Mouse (Mus musculus) lung, embryonic 16.5 days (tissue): Measurements from ENCODE around the gene Mecr. TPM values are rescaled to one million over a fixed set of nuclear protein-coding genes. Genes with fewer than 3 reads are reported as not detected.

Experiments
- ATAC-seq: fragments of 200-750 bp; cut with Nextera tagmentation; 2 replicates; pipeline ENCODE4 v1.8.0; 2017; ENCODE audit warnings: low read depth, mild to moderate bottlenecking, moderate library complexity
- H3K27ac ChIP-seq: fragments of 300-500 bp; sonication (generic); 2 replicates; pipeline ENCODE4 v1.5.1; 2014; ENCODE audit warnings: mild to moderate bottlenecking, control low read depth, low read length
- H3K27me3 ChIP-seq: fragments of 300-500 bp; sonication (generic); 2 replicates; pipeline ENCODE4 v1.6.1; 2014; ENCODE audit warnings: low read depth, low read length, mixed read lengths; ENCODE audit not compliant: control insufficient read depth, insufficient read depth
- H3K36me3 ChIP-seq: fragments of 300-500 bp; sonication (generic); 2 replicates; pipeline ENCODE4 v1.6.1; 2014; ENCODE audit warnings: low read length; ENCODE audit not compliant: control insufficient read depth, insufficient read depth
- H3K4me1 ChIP-seq: fragments of 300-500 bp; sonication (generic); replicated peaks from 2 replicates; pipeline ENCODE4 v1.6.1; 2014; ENCODE audit warnings: low read length, mixed read lengths; ENCODE audit not compliant: control insufficient read depth, insufficient read depth
- H3K4me2 ChIP-seq: fragments of 300-500 bp; sonication (generic); 2 replicates; pipeline ENCODE4 v1.6.1; 2014; ENCODE audit warnings: low read depth, low read length, control low read depth
- H3K4me3 ChIP-seq: fragments of 300-500 bp; sonication (generic); 2 replicates; pipeline ENCODE4 v1.5.1; 2014; ENCODE audit warnings: mild to moderate bottlenecking, low read length, control low read depth
- H3K9ac ChIP-seq: fragments of 300-500 bp; sonication (generic); 2 replicates; pipeline ENCODE4 v1.6.1; 2014; ENCODE audit warnings: low read length, control low read depth
- H3K9me3 ChIP-seq: fragments of 300-500 bp; sonication (generic); 2 replicates; pipeline ENCODE4 v1.6.1; 2016; ENCODE audit warnings: low read length; ENCODE audit not compliant: control insufficient read depth
- WGBS: fragments of 180-500 bp; shearing (Covaris S2); extraction: QIAGEN DNeasy Blood & Tissue Kit; methylation state at CpG from one replicate; pipeline ENCODE4 v1.1.7; 2014; 5-methylcytosine and 5-hydroxymethylcytosine counted together
- polyA plus RNA-seq: library from polyadenylated mRNA; unstranded; fragments of >200 nt; fragmentation: Nextera tagmentation; extraction: Ambion mirVana; gene quantifications from 2 replicates; pipeline ENCODE4 v1.2.1, GENCODE M21; 2015

Mecr gene
- polyA plus RNA-seq, 1 experiment from 2014 or later: 38.6 TPM

DNA sequence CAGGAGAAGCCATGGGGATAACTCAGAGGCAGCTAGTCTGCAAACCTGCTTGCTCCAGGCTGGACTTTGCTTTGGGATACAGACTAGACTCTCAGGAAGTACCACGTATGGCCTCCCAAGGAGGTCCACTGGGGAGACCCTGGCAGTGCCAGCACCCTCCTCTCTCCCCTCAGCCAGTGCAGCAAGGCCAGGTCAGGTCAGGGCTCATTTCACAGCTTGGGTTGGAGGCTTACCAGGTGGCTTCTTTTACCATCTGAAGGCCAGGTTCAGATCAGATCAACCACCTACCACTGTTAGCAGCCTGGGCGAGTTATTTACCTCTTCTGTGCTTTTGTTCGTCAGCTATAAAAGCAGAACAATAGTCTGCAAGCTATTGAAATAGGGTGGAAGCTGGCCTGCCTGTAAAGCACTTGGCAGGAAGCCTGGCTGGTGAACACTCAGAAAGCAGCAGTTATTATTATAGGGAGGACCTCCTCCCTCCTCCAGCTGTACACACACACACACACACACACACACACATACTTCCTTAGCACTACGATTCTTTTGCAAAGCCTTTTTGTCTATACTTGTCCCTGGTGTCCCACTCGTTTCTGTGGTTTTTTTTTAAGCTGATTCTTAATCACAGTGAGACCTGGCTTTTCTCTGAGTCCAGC, 6.8 kb downstream of the Mecr start:
- Histone ChIP-seq H3K27ac (peak overlapping the region; percentile 83), H3K27me3 (no peaks in the 10 kb centered on the region), H3K9me3 (no peaks in the 10 kb centered on the region), H3K4me3 (no peak overlapping the region), H3K4me2 (no peak overlapping the region), H3K9ac (no peak overlapping the region; the same call in 1 of the 2 replicates), H3K36me3 (no peaks in the 10 kb centered on the region), H3K4me1 (no peaks in the 10 kb centered on the region; the same call in 1 of the 2 replicates)
- peak; percentile 80 for ATAC-seq
- 33% methylated on average over 5 of the region's 5 CpGs for WGBS

DNA sequence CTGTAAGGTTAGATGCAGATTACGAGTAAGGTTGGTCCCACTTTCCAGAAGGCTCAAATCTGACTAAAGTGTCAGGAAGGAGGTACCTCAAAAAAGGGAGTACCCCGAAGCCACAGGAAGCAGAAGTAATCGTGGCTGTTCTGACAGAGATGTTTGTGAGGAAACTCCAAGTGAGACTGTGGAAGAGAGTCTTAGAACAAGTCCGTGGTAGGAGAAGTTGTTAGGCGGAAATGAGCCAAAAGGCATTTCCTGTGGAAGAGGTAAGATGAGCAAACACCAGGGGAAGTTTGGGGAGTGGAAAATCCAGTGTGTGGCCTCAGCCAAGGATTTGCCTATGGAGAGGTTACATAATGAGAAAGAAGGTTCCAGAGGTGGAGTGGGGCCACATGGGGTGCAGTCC, 11.7 kb downstream of the Mecr start:
- no peaks in the 10 kb centered on the region for H3K4me1 ChIP-seq
- no peak for ATAC-seq
- no peak overlapping the region for H3K4me2 ChIP-seq
- 69% methylated on average over 5 of the region's 5 CpGs for WGBS
- H3K27ac ChIP-seq: no peak overlapping the region
- H3K9me3 ChIP-seq: no peaks in the 10 kb centered on the region
- H3K9ac ChIP-seq: no peak overlapping the region
- H3K36me3 ChIP-seq: no peaks in the 10 kb centered on the region; the same call in 1 of the 2 replicates
- H3K4me3 ChIP-seq: no peak overlapping the region
- no peaks in the 10 kb centered on the region for H3K27me3 ChIP-seq

DNA sequence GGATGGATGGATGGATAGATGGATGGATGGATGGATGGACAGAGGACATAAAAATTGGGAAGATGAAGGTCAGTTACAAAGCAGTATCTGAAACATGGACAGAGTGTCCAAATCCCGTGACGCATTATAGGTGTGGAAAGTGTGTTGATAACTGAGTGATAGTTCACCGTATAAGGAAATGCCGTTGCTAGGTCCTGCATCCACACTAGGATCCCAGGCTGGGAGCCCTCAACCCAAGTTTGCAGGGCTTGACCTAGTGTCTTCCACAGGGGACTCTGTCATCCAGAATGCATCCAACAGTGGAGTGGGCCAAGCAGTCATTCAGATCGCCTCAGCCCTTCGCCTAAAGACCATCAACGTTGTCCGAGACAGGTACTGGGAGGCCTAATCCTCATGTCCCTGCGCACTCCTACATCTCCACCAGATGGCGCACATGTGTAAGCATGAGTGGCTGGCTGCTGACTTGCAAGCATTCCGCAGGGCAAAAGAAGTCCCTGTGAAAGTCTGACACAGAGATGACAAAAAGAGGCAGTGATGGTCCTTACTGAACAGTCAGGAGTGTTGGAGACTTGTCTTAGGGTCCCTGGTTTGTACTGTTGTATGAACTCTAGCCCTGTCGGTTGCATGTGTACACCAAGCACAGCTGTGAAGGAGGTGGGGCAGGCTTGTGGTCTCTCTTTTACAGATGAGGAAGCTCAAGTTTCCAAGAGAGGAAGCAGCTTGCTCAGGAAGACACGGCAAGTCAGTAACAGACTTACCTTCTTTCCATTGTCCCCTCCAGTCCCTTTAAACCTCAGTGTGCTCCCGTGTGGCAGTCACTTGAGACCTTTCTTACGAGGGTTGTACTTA, 17.4 kb downstream of the Mecr start:
- no peak overlapping the region for H3K4me3 ChIP-seq
- peaks cover 4% of the 10 kb centered on the region; the same call in 1 of the 2 replicates for H3K36me3 ChIP-seq
- no peaks in the 10 kb centered on the region for H3K27me3 ChIP-seq
- WGBS: 40% methylated on average over 15 of the region's 15 CpGs
- H3K9ac ChIP-seq: no peak overlapping the region
- no peaks in the 10 kb centered on the region for H3K9me3 ChIP-seq
- H3K4me1 ChIP-seq: no peaks in the 10 kb centered on the region
- no peak overlapping the region for H3K4me2 ChIP-seq
- H3K27ac ChIP-seq: no peak overlapping the region
- peak; percentile 56 for ATAC-seq

DNA sequence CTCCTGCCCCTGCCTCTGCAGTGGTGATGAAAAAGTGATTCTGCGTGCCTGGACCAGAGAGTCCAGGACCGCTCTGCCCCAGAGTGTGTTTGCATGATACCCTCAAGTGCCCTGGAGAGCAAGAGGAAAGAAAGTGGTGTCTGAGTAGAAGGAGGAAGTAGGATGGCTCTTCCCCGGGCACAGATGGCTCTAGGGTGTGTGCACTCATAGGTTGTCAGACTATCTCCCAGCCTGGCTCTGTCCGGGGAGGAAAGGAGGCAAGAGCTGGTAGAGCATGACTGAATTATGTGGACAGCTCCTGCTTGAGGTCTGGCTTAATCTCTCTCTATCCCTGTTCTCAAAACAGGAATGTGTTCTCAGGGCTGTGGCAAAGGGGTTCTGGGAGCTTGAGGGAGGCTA, 18.1 kb downstream of the Mecr start:
- no peaks in the 10 kb centered on the region for H3K9me3 ChIP-seq
- ATAC-seq: peak; percentile 20; the same call in 1 of the 2 replicates
- H3K4me1 ChIP-seq: no peaks in the 10 kb centered on the region
- WGBS: 69% methylated on average over 4 of the region's 4 CpGs
- no peak overlapping the region for H3K27ac ChIP-seq
- no peaks in the 10 kb centered on the region for H3K27me3 ChIP-seq
- H3K36me3 ChIP-seq: peaks cover 4% of the 10 kb centered on the region; the same call in 1 of the 2 replicates
- H3K4me2 ChIP-seq: no peak overlapping the region
- H3K4me3 ChIP-seq: no peak overlapping the region
- H3K9ac ChIP-seq: no peak overlapping the region

DNA sequence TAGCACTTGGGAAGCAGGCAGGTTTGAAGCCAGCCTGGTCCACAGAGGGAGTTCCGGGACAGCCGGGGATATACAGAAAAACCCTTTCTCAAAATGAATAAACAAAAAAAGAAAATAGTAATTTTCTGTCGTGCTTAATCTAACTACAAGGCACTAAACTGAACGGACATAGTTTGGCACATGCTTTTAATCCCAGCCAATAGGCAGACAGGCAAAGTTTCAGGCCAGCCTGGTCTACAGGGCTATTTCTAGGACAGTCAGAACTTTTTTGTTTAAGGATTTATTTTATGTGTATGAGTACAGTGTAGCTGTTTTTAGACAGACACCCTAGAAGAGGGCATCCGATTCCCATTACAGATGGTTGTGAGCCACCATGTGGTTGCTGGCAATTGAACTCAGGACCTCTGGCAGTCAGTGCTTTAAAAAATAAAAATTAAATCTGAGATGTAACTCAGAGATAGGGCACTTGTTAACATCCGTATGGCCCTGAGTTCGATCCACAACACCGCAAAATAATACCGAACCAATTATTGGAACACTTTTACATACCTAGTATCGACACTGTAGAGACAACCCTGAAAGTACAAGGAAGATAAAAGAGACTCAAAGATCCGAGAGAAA, 29.5 kb downstream of the Mecr start:
- no peaks in the 10 kb centered on the region for H3K36me3 ChIP-seq
- H3K27ac ChIP-seq: peak overlapping the region; percentile 91
- H3K4me2 ChIP-seq: peak overlapping the region; percentile 61
- peak overlapping the region; percentile 74 for H3K4me3 ChIP-seq
- no peaks in the 10 kb centered on the region for H3K9me3 ChIP-seq
- peak; percentile 19 for ATAC-seq
- WGBS: 8% methylated on average over 11 of the region's 11 CpGs
- H3K4me1 ChIP-seq: peaks cover 24% of the 10 kb centered on the region
- peak overlapping the region; percentile 82 for H3K9ac ChIP-seq
- H3K27me3 ChIP-seq: no peaks in the 10 kb centered on the region

DNA sequence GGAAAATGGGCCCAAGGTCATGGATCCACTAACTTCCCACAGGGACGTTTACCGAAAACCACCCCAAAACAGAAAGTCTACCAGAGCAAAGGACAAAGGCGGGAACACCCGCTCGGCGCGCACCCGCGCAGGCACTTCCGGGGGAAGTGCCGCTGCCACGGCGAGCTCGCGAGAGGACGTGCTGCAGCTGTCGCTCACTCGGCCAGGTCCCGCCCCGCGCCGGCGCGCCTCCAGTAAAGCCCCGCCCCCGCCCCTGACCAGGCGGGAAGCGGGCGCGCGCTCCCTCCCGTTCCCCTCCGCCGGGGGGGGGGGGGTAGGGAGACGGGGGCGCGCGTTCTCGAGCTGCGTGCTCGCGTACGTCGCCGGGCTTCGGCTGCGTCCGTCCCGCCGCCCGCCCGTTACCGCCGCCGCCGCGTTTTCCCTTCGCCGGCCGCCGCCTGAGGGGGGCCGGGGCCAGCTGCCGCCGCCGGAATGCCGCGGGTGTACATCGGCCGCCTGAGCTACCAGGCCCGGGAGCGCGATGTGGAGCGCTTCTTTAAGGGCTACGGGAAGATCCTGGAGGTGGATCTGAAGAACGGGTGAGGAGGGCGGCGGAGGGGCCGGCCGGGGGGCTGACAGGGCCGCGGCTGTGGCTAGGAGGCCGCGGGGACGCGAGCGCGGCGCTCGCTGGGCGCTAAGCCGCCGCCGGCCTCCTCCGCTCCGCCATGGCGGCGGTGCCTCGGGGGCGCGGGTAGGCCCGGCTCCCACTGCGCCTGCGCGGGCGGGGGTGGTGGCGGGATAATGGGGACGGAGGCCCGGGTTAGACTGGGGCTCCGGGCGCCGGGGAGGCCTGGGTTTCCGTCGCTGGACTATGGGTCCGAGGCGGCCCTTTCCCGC, 30.3 kb downstream of the Mecr start, which contains the start of gene Srsf4:
TSS of gene Srsf4 (plus strand) at position 325 of the 876 bp plus-strand sequence.
- H3K27ac ChIP-seq: peak within 1 kb of the TSS; percentile 97
- under 1% methylated on average over 64 of the region's 116 CpGs for WGBS
- H3K4me2 ChIP-seq: peak within 1 kb of the TSS; percentile 91
- H3K4me3 ChIP-seq: peak within 1 kb of the TSS; percentile 74
- H3K36me3 ChIP-seq: no peaks in the 10 kb centered on the region
- peaks cover 32% of the 10 kb centered on the region for H3K4me1 ChIP-seq
- peak within 1 kb of the TSS; percentile 98 for H3K9ac ChIP-seq
- peak; percentile 97 for ATAC-seq
- no peaks in the 10 kb centered on the region for H3K9me3 ChIP-seq
- H3K27me3 ChIP-seq: no peaks in the 10 kb centered on the region

DNA sequence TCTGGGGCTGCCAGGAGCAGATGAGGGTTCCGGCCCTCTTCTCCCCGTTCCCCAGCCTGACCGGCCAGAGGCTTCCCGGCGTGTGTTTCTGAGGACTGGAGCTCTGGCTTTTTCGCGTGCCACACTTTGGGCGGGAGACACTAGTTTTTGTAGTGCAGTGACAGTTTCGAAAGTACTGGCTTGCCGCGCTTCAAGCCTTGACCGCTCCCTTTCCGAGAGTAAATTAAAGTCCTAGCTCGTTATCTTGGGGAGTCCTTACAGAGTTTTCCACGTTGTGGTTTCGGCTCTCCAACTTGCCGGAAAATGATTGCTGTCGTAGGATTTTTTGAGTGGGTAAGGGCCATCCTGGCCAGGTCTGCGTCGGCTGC, 30.9 kb downstream of the Mecr start:
- no peaks in the 10 kb centered on the region for H3K36me3 ChIP-seq
- peak overlapping the region; percentile 97 for H3K27ac ChIP-seq
- ATAC-seq: no peak; the same call in 1 of the 2 replicates
- peak overlapping the region; percentile 91 for H3K4me2 ChIP-seq
- H3K9ac ChIP-seq: peak overlapping the region; percentile 98
- H3K9me3 ChIP-seq: no peaks in the 10 kb centered on the region
- H3K4me1 ChIP-seq: peaks cover 32% of the 10 kb centered on the region
- H3K27me3 ChIP-seq: no peaks in the 10 kb centered on the region
- H3K4me3 ChIP-seq: peak overlapping the region; percentile 74
- under 1% methylated on average over 20 of the region's 20 CpGs for WGBS

DNA sequence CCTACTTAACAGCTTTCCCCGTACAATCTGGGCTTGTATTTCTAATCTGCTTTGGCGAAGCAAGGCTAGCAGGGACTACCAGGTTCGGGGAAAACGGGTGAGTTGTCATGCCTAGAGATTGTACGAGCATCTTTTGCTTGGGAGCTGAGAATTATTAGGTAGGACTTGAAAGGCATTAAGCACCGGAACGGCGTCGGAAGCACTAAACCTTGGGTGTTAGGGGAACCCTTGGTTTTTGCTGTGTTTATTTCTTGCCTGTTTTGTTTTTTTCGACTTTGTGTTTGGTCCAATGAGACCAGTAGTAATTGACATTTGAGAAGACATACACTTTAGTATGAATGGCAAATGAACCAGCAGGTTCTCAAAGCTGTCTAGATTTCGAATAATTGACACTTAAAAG, 31.3 kb downstream of the Mecr start:
- ATAC-seq: no peak
- no peaks in the 10 kb centered on the region for H3K27me3 ChIP-seq
- peak overlapping the region; percentile 91 for H3K4me2 ChIP-seq
- peaks cover 35% of the 10 kb centered on the region for H3K4me1 ChIP-seq
- H3K27ac ChIP-seq: peak overlapping the region; percentile 97
- H3K9me3 ChIP-seq: no peaks in the 10 kb centered on the region
- peak overlapping the region; percentile 74 for H3K4me3 ChIP-seq
- H3K36me3 ChIP-seq: no peaks in the 10 kb centered on the region
- 2% methylated on average over 11 of the region's 11 CpGs for WGBS
- peak overlapping the region; percentile 98 for H3K9ac ChIP-seq
